Mouse (Mus musculus) urinary bladder, postnatal 25 days (tissue): ENCODE results near the gene Aadac.
A peak's percentile ranks its signal among the peaks of the same experiment; 100 is the strongest.

Source experiments
- DNase-seq: peaks from one replicate; pipeline ENCODE4 v3.0.0; 2022; ENCODE audit warnings: low spot score

Aadac gene

GRCm38 (mm10) chr3:60025417-60025816, at the start of gene Aadac:
Gene Aadac (plus strand): TSS chr3:60025717.
- no peak for DNase-seq

GRCm38 (mm10) chr3:60003622-60004021, 21.9 kb upstream of the Aadac start:
- no peak for DNase-seq

DNA sequence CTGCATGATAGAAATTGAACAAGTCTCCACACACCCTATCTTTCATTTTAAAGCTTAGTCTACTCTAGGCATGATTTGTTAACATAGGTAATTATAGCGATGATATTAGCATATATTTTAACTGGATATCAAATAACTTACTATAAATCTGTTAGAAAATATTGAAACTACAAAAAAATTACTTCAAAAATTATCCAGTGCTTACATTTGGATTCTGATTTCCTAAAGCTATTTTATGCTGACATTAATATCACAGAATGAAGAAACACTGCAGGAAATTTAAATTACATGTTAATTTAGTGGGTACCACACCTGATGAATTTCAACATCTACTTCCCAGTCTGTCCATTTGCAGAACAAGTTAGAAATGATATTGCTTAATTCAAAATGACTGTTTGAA, 19.1 kb upstream of the Aadac start, which contains the start of gene Aadacl2:
Gene Aadacl2, plus strand, starts transcription at position 301 of the 400 bp plus-strand sequence.
- no peak for DNase-seq

GRCm38 (mm10) chr3:60031511-60031910, 6.0 kb downstream of the Aadac start:
- DNase-seq = no peak

DNA sequence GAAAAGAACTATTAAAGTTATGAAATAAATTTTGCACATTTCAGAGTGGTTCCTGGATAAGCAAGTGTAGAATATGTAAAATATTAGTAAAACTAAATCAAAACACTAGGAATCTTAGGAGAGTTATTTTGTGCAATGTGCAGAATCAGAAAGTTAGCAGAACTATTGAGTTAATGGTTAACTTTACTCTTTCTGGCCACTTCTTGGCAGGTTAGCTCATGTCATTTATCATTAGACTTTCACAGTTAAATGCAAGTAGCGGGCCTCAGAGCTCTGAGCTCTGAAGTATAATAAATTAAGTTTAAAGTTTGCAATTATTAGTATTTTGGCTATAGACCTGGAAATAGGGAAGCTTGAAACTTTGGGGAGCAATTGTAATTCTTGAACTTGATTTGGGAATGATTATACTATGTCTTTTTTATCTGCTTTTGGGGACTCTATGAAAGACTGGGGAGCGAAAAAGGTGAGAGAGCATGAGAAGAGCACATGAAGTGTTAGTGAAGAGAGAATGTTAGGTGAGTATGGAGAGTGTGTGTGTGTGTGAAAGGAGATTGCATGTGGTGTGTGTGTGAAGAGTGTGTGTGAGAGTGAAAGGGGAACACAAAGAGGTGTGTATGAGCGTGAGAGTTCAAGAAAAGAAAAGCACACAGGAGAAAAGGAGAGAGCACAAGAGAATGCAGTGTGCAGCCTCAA, 20.9 kb downstream of the Aadac start:
- no peak for DNase-seq

DNA sequence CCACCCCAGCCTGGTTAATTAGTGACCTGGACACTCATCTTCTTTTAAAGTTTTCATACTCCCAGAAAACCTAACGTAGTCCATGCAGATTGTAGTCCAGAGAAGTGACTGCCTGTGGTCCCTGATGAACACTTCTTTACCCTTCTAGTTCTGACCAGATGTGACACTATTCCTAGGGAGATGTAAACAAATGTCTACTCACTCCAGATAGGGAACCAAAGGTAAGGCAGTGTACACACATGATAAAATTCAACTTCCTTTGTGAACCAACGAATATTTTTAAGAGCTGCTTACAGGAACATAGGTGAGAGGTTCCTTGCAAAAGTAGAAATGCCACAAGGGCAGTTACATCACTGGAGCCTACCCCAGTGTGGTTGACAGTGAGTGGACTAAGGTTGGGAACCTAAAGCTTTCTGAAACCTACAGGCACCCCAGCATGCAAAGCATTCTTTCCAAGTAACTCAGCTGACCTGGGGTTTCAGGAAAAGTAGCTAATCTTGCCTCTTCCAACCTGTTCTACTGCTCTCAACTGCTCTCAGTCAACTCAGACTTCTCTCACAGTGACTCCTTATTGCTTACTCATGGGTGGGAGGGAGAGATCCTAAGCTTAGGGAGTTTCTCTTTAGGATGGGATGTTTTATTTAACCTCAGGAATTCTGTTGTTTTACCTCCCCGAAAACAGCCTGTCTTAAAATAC, 27.9 kb downstream of the Aadac start:
- DNase-seq = peak; percentile 8

- DNase-seq = no peak
These were observed 28.4 kb downstream of the Aadac start for GRCm38 (mm10) chr3:60053931-60054330.

- no peak for DNase-seq
These were observed 30.9 kb downstream of the Aadac start for GRCm38 (mm10) chr3:60056451-60056850.

- no peak for DNase-seq
These were observed 31.7 kb downstream of the Aadac start for GRCm38 (mm10) chr3:60057070-60057808.

GRCm38 (mm10) chr3:60057809-60058082, 32.2 kb downstream of the Aadac start:
- DNase-seq = no peak

DNA sequence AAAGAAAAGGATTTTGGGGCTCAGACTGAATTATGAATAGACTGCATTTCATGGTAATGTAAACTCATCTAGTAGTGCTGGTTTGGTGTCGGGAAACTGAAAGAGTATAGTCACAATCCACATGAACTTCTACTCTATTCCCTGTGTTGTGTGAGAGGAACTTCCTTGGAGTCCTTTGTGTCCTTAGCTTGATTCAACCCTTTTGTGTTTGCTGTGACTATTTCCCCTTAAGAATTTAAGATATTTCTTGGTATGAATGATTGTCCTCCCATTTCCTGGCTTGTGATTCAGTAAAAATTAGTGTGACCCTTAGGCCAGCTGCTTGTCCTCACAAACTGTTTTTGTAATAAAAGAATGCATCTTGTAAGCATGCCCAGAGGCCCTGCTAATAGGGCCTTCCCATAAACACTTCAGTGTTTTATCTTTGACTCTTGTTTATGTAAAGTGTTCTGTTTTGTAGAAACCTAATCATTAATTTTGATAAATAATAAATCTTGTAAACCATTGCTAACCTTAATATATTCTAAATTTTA, 53.4 kb downstream of the Aadac start:
- no peak for DNase-seq

GRCm38 (mm10) chr3:60080572-60080971, 55.1 kb downstream of the Aadac start:
- DNase-seq = no peak

DNA sequence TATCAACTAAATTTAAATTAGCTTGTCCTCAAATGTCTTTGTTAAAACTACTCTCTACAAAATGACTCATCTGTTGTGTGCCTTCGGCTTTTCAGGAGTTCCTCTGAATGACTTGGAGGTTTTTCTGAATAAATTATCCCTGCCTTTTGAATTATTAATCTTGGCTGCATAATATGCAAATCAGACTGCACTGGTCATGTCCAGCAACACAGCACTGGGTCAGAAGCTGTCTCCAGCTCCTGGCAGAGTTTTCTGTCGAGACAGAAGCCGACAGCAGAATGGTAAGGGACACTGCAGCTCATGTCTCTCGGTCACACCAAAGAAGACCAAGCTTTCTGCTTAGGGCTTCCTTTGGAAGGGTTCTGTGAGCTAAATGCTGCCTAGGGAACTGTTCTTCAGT, 56.1 kb downstream of the Aadac start, which contains the start of gene Sucnr1:
Gene Sucnr1, plus strand, starts transcription at position 222 of the 400 bp plus-strand sequence.
- DNase-seq = no peak

- DNase-seq = no peak
These were observed 57.2 kb downstream of the Aadac start for GRCm38 (mm10) chr3:60082746-60083145.

DNA sequence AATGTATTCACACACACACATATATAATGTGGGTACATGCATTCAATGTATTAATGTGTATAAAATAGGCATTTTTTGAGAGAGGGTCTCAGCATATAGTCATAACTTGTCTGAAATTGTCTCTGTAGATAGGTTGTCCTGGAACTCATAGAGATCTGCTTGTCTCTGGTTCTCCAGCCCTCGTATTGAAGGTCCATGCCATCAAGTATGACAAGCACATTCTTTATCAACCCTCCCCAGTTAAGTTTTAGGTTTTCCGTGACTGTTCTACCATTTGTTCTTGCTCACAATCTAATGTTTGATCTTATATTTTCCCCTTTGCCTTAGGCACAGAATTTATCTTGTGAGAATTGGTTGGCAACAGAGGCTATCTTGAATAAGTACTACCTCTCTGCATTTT, 60.2 kb downstream of the Aadac start:
- DNase-seq = no peak
